ENCODE assay signal across 13 mouse cellular contexts in genomic region chr2:62332465-62332864, GRCm38 (mm10).
"Had no signal": no experiment of that assay in that cellular context is flagged by ENCODE, and none has a peak within 500 bp of the region (broad histone marks: within the 10 kb centered on the region; RNA-seq: fewer than 3 reads in every experiment).

No protein-coding gene starts in this region.

- H3K36me3 ChIP-seq: kidney, embryonic 15.5 days; limb, embryonic 13.5 days; neural tube, embryonic 12.5 days; stomach, embryonic 15.5 days had no signal

- H3K4me1 ChIP-seq: kidney, embryonic 15.5 days; neural tube, embryonic 12.5 days; stomach, embryonic 15.5 days had no signal

- DNase-seq: kidney, adult 2 months; kidney, postnatal 14 days; layer of hippocampus, postnatal 36 days; left cerebral cortex, postnatal 4 days; lung, adult 18-20 months; right cerebral cortex, postnatal 14 days had no signal

- ATAC-seq: intestine, embryonic 16.5 days had no signal

- H3K27me3 ChIP-seq: kidney, embryonic 15.5 days; limb, embryonic 13.5 days; neural tube, embryonic 12.5 days; stomach, embryonic 15.5 days had no signal

- H3K27ac ChIP-seq: kidney, embryonic 15.5 days; limb, embryonic 13.5 days; liver, embryonic 14.5 days; neural tube, embryonic 12.5 days; stomach, embryonic 15.5 days had no signal

- H3K9ac ChIP-seq: kidney, embryonic 15.5 days; limb, embryonic 13.5 days; liver, embryonic 14.5 days; neural tube, embryonic 12.5 days; stomach, embryonic 15.5 days had no signal

- H3K4me3 ChIP-seq: kidney, embryonic 15.5 days; limb, embryonic 13.5 days; myocyte; neural tube, embryonic 12.5 days; stomach, embryonic 15.5 days had no signal

- H3K4me2 ChIP-seq: kidney, embryonic 15.5 days; limb, embryonic 13.5 days; neural tube, embryonic 12.5 days; stomach, embryonic 15.5 days had no signal

- H3K9me3 ChIP-seq: kidney, embryonic 15.5 days; limb, embryonic 13.5 days; neural tube, embryonic 12.5 days; stomach, embryonic 15.5 days had no signal
